Mouse (Mus musculus): ENCODE data around the gene Map6. TPM values are rescaled to one million over a fixed set of nuclear protein-coding genes. Genes with fewer than 3 reads are reported as not detected.
A peak's percentile ranks its signal among the peaks of the same experiment; 100 is the strongest.

Gene Map6
- total RNA-seq (2014; fragmentation: Nextera tagmentation), result not detected in 2 replicates
- total RNA-seq (2017), result not detected in 2 replicates

GRCm38 (mm10) chr7:99267251-99267896 is at the start of gene Map6:
Gene Map6, plus strand, starts transcription at chr7:99267447.
- ATAC-seq (replicated peaks; ENCODE audit: low FRiP score, low TSS enrichment, poor library complexity, severe bottlenecking), result peak; percentile 68

DNA sequence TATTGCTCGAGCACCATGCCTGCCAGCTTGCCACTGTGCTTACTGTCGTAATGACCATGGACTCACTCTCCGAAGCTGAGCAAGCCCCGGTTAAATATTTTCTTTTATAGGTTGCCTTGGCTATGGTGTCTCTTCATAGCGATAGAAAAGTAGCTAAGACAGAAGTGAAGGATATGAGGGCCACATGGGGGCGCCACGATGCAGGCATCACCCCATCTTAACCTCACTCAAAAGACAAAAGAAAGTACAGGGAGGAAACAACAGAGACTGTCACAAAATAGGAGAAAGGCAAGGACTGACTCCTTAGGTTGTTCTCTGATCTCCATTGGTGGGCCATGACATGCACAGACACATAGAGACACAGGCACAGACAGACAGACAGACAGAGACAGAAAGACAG is 43.0 kb upstream of the Map6 start:
- ATAC-seq (replicated peaks; ENCODE audit: low FRiP score, low TSS enrichment, poor library complexity, severe bottlenecking), result no peak

DNA sequence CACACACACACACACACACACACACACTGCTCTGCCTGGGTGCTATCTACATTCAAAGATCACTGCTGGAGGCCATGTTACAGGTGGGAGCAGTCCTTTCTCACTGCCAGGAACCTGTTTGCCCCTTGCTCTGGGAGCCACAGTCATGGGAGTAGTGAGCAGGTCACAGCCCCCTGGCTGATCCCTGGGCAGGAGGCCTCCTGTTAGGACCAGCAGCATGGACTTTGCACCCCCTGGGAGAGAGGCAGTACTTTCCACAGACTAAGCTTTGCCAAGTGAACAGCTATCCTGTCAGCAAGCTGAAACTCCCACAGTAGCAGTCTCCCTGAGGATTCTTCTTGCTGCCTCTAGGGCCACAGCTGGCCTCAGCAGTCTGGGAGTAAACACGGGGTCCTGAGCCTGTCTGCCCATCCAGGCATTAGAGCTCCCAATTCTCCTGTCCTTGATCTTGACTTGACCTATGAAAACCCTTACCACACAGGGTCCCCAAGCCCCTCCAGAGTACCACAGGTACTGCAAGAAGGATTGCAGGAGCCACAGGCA is 42.5 kb upstream of the Map6 start:
- no peak for ATAC-seq (replicated peaks; ENCODE audit: low FRiP score, low TSS enrichment, poor library complexity, severe bottlenecking)

DNA sequence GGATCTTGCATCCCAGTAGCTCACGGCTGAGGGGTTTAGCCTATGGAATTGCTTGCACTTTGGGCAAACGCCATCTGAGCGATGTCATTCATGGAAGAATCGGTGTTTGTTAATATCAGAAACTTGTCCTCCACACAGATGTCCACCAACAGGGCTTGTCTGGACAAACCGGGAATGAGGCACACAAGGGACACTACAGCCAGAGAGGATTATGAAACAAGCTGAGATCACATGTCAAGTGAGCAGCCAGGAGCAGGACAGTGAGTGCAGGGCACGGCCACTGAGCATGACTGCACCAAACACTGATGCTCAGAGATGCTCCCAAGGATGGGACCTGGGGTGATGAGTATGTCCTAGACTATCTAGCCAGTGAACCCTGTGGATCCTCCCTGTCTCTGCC is 41.8 kb upstream of the Map6 start:
- ATAC-seq (replicated peaks; ENCODE audit: low FRiP score, low TSS enrichment, poor library complexity, severe bottlenecking), result no peak

GRCm38 (mm10) chr7:99226662-99227061 is 40.6 kb upstream of the Map6 start:
- no peak for ATAC-seq (replicated peaks; ENCODE audit: low FRiP score, low TSS enrichment, poor library complexity, severe bottlenecking)

DNA sequence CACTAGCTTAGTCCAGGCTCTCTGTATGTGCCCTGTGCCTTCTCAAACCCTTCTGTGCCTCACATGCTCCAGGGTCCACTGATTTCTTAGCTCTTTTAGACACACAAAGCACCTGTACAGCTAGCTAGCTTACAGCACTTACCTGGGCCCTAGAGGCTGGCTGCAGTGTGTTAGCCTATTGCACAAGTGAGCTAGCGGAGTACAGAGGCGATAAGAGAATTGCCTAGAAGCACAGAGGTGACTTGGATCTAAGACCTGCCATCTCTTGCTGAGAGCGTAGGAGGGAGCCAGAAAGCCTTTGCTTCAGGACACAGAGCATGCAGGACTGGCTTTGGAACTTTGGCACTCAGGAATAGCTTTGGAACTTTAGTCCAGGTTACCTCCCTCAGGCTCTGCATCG is 40.0 kb upstream of the Map6 start:
- ATAC-seq (replicated peaks; ENCODE audit: low FRiP score, low TSS enrichment, poor library complexity, severe bottlenecking), result no peak

DNA sequence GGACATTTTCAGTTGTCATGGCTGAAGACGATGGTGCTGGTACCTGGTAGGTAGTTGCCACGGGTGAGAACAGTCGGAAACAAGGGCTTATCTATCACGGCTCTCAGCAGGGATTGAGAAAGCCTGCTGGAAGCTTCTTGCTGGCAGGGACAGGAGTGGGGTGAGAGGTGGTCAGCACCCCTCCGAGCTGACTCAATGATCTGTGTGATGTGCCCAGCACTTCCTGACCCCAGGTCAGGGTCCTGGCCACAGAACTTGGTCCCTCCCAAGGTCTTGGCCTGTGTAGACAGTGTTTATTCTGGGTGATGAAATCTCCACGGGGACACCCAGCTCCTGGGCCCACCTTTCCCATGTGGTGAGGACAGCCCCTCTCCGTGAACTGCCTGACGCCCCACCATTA is 38.4 kb upstream of the Map6 start:
- no peak for ATAC-seq (replicated peaks; ENCODE audit: low FRiP score, low TSS enrichment, poor library complexity, severe bottlenecking)

DNA sequence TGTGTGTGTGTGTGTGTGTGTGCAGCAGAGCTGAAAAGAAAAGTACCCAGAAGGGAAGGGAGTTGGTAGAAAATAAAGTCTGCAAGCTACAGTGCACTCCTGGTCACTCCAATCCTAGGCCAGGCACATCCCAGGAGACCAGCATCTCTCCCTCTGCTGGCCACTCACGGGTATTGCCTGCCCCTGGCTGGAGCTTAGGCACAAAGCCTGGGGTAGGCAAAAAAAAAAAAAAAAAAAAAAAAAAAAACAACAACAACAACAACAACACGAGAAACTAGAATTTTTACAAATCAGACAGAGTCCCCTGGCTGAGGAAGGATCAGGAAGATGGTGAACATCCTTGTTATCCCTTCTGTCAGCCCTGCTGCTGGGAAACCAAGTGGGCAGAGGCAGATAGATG is 37.8 kb upstream of the Map6 start:
- ATAC-seq (replicated peaks; ENCODE audit: low FRiP score, low TSS enrichment, poor library complexity, severe bottlenecking), result peak; percentile 78; the same call in 1 of the 2 replicates

- ATAC-seq (replicated peaks; ENCODE audit: low FRiP score, low TSS enrichment, poor library complexity, severe bottlenecking), result no peak
These were observed 37.0 kb upstream of the Map6 start for GRCm38 (mm10) chr7:99230061-99230747.

DNA sequence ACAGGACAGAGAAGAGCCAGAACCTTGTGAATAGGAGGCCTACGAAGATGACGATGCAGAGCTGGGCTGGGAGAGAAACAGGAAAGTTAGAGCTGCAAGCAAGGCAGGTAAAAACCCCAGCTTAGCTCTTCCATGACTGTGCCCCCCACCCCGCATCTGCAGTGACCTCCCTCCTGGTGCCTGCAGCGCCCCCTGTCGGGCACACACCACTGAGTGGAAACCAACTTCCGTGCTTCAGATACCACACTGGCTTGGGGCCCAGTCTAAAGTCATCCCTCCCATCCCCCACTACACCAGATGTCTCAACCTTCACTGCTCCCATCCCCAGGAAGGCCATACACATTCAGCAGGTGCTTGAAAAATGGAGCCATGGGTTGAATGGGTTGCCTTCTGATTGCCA is 34.7 kb upstream of the Map6 start:
- no peak for ATAC-seq (replicated peaks; ENCODE audit: low FRiP score, low TSS enrichment, poor library complexity, severe bottlenecking)

GRCm38 (mm10) chr7:99234916-99235315 is 32.3 kb upstream of the Map6 start:
- no peak for ATAC-seq (replicated peaks; ENCODE audit: low FRiP score, low TSS enrichment, poor library complexity, severe bottlenecking)

DNA sequence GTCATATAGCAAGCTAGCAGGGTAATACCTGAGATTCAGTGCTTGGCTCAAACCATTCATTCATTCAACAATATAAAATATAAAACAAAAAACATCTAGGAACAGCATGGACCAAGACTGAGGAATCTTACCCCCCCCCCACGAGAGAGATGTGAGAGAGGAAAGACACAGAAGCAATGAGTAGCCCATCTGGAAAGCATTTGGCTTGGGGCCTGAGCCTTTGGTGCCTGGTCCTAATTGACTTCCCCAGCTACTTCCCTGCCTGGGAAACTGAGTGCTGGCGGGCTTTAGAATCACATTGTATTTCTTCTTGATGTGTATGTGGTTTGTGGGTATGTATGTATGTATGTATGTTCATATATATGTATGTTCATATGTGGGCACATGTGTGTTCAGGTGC is 31.6 kb upstream of the Map6 start:
- ATAC-seq (replicated peaks; ENCODE audit: low FRiP score, low TSS enrichment, poor library complexity, severe bottlenecking), result no peak

DNA sequence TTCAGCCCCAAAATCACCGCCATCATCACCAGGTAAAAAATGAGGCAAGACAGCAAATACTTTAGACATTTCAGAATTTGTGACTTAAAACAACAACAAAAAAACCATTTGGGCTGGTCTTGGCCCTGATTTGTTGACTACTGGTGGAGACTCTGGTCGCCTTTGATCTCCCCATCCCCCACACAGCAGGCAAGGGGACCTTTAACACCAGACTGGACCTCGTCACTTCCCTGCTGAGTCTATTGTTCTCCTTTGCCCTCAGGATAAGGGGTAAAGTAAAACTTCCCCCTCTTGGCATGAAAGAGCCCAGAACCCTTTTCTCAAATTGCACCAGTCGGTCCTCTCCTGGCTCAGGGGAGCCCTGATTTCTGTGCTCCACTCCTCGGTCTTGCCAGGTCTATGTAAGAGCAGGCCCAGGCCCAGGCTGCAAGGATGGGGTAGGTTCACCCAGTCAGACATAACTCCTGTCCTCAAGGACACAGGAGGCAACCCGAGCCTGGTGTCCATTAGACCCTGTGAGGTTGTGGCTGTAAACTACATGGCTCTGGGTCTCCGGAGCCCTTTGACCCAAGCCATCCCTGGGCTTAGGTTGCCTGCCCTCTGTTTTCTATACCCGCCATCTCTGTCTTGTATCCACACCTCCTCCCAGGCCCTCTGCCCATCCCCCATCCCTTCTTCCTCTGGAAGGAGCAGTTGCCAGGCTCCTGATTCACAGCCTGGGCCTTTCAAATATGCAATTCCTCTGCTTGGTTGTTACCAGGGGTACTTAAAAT is 30.2 kb upstream of the Map6 start:
- ATAC-seq (replicated peaks; ENCODE audit: low FRiP score, low TSS enrichment, poor library complexity, severe bottlenecking), result no peak

DNA sequence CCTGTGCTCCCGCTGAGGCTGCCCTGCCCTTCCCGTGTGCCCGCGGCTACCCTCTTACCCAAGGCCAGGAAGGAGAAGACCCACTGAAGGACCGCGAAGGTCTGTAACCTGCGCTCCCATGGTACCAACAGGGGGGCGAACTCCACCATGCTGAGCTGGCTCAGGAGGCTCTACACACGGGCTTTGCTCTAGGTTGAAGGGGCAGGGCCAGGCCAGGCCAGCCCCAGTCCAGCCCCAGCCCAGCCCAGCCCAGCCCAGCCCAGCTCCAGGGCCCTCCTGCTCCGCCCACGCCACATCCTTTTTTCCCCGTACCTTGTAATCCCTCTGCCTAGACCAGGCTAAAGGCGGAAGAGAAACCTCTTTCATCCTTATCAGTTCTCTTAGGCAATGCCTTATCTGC is 28.8 kb upstream of the Map6 start, which contains the start of gene Mogat2:
Gene Mogat2, minus strand, starts transcription at position 203 of the 400 bp plus-strand sequence.
- no peak for ATAC-seq (replicated peaks; ENCODE audit: low FRiP score, low TSS enrichment, poor library complexity, severe bottlenecking)

GRCm38 (mm10) chr7:99242097-99242496 is 25.1 kb upstream of the Map6 start:
- no peak for ATAC-seq (replicated peaks; ENCODE audit: low FRiP score, low TSS enrichment, poor library complexity, severe bottlenecking)

DNA sequence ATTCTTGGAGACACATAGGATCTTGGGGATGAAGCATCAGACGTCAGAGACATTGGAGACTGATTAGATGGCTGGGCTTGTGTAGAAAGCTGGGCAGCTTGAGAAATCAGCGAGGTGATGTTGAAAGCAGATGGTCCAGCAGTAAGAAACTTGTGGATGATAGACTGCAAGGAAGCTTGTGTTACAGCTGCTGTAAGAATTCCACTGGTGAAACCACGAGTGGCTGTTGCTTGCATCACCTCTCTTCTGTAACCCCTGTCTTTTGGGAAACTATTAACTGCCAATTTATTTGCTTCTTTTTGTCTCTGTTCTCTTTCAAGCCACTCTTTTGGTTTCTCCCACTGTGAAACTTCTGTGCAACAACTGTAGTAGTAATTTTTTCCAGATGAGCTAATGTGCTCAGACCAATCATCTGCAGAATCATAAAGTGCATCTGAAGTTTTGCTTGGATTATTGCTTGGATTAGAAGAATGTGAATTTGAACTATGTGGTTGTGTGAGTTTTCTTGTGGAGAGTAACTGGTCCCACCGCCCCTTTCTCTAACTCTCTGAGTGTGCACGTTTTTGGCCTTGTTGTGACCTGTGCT is 19.0 kb upstream of the Map6 start:
- ATAC-seq (replicated peaks; ENCODE audit: low FRiP score, low TSS enrichment, poor library complexity, severe bottlenecking), result no peak

DNA sequence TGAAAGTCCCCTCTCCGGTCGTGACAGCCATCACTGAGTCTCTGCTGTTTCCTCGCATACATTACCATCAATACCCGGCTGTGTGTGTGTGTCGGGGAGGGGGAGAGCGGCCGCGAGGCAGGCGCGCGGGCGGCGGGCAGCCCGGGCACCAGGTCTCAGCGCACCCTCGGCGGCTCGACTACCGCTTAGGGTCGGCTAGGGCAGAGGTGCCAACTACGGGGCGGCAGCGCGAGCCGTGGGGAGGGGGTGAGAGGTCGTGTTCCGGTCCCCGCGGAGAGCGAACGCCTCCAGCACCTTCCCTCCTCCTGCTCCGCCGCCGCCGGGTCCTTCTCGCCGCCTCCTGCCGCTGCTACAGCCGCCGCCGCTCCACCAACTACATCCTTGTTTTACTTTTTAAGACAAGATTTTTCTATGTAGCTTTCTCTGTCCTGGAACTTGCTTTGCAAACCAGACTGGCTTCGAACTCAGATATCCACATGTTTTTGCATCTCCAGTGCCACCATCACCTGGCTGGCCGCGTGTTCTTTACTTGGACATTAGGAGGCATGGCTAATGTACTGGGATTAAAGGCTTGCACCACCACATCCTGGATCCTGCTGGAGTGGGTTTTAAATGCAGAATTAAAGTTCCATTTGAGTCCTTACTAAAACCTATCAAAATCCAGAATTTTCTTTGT is 18.2 kb upstream of the Map6 start:
- peak; percentile 90 for ATAC-seq (replicated peaks; ENCODE audit: low FRiP score, low TSS enrichment, poor library complexity, severe bottlenecking)

DNA sequence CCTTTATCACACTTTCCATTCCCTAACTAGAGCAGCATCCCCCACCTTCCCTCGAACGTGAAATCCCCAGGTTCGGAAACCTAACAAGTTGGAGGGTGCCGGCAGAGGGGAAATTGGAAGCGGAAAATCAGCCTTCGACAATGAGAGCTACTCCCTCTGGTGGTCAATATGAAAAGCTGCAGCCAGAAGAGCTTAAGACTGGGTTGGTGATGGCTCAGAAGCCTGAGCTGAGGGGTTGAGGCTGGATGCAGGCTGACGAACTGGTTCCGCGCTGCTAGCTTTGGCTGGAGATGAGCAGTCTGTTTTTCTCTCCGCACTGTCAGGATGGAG is 17.7 kb upstream of the Map6 start:
- ATAC-seq (replicated peaks; ENCODE audit: low FRiP score, low TSS enrichment, poor library complexity, severe bottlenecking), result peak; percentile 83

GRCm38 (mm10) chr7:99250386-99250785 is 16.9 kb upstream of the Map6 start:
- no peak for ATAC-seq (replicated peaks; ENCODE audit: low FRiP score, low TSS enrichment, poor library complexity, severe bottlenecking)
